Mouse (Mus musculus) left cerebral cortex, adult 2 months (tissue): ENCODE results near the gene Tubg2. TPM values are rescaled to one million over a fixed set of nuclear protein-coding genes. Genes with fewer than 3 reads are reported as not detected.

Source experiments
- DNase-seq, 2 experiments: peaks; one replicate each; pipeline ENCODE4 v3.0.0; 2021 to 2022; ENCODE audit warnings: low spot score in 2 of 2, mixed read lengths in 1 of 2; ENCODE audit errors: extremely low spot score in 1 of 2
- H3K27ac ChIP-seq: fragments of 200-600 bp; 2 replicates; pipeline ENCODE4 v1.8.1; 2022
- H3K4me3 ChIP-seq: fragments of 200-600 bp; 2 replicates; pipeline ENCODE4 v1.8.1; 2022
- CTCF ChIP-seq: fragments of 200-600 bp; IDR thresholded peaks from 2 replicates; pipeline ENCODE4 v1.8.1; 2022; ENCODE audit warnings: antibody characterized with exemption, mild to moderate bottlenecking, moderate library complexity
- intact Hi-C: fragments of 180-260 bp; cut with DNase I; formaldehyde crosslinking; loops from one replicate; pipeline ENCODE4 v1.15.1; 2025
- total RNA-seq, 2 experiments: library from RNA; stranded (reverse); gene quantifications; 2 replicates each; pipeline ENCODE4 v1.2.3; 2021

The Tubg2 gene
- total RNA-seq, 2 experiments from 2014 or later: 51.4 to 52.9 TPM

DNA sequence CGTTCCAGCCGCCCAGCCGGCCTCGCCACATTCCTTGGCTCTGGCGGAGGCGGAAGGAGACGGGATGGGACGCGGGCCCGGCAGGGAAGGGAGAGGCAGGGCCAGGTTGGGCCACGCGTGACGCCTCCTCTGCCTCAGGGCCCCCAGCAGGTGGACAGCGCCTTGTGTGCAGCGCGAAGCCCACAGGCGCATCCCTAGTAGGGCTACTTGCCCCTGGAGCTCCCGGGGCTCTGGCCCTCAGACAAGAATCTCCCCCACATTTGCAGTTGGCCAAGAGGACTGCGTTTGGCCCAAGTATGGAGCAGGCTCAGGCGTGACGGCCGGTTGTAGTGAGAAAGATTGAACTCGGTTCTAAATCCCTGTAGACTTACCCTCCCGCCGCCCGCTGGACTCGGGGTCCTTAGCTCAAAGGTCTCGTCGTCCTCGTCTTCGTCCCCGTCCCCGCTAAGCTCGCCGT is 14.7 kb downstream of the Tubg2 start, which contains the start of gene Cntnap1:
Gene Cntnap1, plus strand, starts transcription at position 170 of the 457 bp plus-strand sequence.
- peak in 1 of 2 experiments; percentile 41 for DNase-seq
- intact Hi-C loops: loop anchor here (10.0 kb wide), 1 partner anchor 166 kb away; the partner anchor contains the start of gene Atp6v0a1
- Histone ChIP-seq H3K27ac (peak within 1 kb of the TSS; percentile 87), H3K4me3 (peak within 1 kb of the TSS; percentile 94)
- TF ChIP-seq CTCF: no peak

GRCm38 (mm10) chr11:101170811-101171610 is 15.3 kb downstream of the Tubg2 start, which contains the start of gene Plekhh3:
Plekhh3 (minus strand) TSS chr11:101171351.
- peak; percentile 91 to 95 for DNase-seq
- no peak; the same call in 1 of the 2 replicates for TF ChIP-seq CTCF
- Histone ChIP-seq H3K27ac (peak within 1 kb of the TSS; percentile 92), H3K4me3 (peak within 1 kb of the TSS; percentile 94)
- intact Hi-C loops: loop anchor here (1.0 to 10.0 kb wide), 2 partner anchors 51 to 166 kb away; partner anchors contain the start of gene Atp6v0a1

DNA sequence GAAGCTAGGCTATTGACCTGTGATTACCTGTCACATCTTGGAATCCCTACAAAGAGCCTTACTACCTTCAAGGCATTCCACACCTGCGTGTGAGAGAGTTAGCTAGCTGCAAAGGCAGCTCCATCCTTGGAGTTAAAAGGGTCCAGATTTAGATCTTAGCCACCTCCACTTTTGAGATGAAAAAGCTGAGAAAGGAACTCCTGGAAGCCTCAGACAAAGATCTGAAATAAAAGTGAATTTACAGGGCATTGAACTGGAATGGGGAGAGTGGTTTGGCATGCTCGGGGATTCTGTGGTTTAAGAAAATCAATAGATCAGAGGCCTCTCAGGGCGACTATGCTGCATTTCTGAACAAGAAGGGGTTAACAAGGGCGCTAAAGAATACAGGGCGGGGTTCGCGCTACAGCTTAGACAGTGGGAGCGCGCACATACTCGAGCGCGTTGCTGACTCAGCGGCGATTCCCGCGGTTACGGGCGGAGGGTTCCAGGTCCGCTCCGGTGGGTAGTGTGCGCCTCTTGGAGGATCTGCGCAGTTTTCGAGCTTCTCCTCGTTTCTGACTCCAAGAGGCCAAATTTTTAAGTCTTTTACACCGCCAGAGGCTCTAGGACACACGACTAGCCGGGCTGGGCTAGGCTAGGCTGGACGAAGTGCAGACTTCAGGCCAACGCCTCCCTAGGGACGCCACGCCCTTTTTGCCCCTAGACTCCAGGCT is 16.2 kb downstream of the Tubg2 start:
- peak; percentile 67 to 74 for DNase-seq
- peak overlapping the region; percentile 56 for H3K4me3 ChIP-seq
- TF ChIP-seq CTCF: no peak
- intact Hi-C loops: loop anchor here (1.0 to 10.0 kb wide), 2 partner anchors 52 to 167 kb away; partner anchors contain the start of gene Atp6v0a1
- H3K27ac ChIP-seq: peak overlapping the region; percentile 92

GRCm38 (mm10) chr11:101172434-101172815 is 16.7 kb downstream of the Tubg2 start:
- Histone ChIP-seq H3K27ac (peak overlapping the region; percentile 92), H3K4me3 (peak overlapping the region; percentile 56)
- no peak for TF ChIP-seq CTCF
- intact Hi-C loops: loop anchor here (10.0 kb wide), 1 partner anchor 168 kb away; the partner anchor contains the start of gene Atp6v0a1
- no peak for DNase-seq

DNA sequence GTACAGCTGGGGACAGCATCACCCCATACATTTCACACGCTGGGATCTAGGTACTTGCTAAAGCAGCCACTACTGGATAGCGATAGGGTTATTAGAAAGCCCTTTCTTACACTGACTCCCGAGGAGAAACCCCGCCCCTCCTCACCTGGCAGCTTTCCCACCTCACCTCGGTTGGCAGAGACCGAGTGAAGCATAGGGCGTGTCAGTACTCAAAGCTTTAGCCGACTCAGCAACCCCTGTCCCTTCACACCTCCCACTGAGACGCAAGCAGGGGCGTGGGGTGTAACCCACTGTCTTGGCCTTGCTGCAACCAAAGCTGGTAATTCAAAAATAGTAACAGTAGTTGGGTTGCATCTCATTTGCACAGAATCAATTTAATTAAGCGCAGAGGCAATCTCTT is 17.4 kb downstream of the Tubg2 start:
- Histone ChIP-seq H3K27ac (peak overlapping the region; percentile 72), H3K4me3 (peak overlapping the region; percentile 34)
- intact Hi-C loops: loop anchor here (10.0 kb wide), 1 partner anchor 168 kb away; the partner anchor contains the start of gene Atp6v0a1
- no peak for DNase-seq
- TF ChIP-seq CTCF: no peak

DNA sequence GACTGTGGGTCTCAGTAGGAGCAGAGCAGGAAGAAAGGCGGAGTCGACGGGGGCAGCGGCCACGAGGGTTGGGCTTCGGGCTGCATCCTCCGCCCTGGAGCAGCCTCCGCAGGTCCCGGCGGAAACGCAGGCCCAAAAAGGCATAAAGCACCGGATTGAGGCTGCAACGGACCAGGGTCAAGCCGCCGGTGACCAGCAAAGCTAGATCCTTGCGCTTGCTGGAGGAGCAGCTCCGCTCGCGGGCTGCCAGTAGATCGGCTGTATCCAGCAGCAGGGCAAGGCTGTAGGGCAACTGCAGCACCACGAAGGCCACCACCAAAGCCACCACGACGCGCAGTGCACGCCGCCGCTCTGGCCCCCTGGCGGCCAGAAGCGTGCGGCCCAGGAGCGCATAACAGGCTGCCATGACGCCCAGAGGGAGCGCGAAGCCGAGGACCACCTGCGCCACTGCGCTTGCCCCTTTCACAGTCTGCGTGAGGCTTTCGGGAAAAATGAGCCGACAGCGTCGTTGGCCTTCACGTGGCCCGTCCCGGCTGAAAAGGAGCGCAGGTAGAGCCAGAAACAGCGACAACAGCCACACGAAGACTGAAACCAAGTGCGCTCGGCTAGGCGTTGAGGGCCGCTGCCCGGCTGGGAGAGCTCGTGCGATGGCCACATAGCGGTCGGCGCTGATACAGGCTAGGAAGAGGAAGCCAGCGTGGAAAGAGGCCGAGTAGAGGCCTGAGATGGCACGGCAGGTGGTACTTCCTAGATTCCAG is 18.1 kb downstream of the Tubg2 start:
- peak; percentile 96 for TF ChIP-seq CTCF
- Histone ChIP-seq H3K4me3 (peak overlapping the region; percentile 34), H3K27ac (peak overlapping the region; percentile 72)
- intact Hi-C loops: loop anchor here (10.0 kb wide), 1 partner anchor 169 kb away; the partner anchor contains the start of gene Atp6v0a1
- peak; percentile 63 to 64 for DNase-seq

- intact Hi-C loops: loop anchor here (10.0 kb wide), 1 partner anchor 170 kb away; the partner anchor contains the start of gene Atp6v0a1
- no peak for TF ChIP-seq CTCF
- Histone ChIP-seq H3K4me3 (peak overlapping the region; percentile 34; the same call in 1 of the 2 replicates), H3K27ac (peak overlapping the region; percentile 55; the same call in 1 of the 2 replicates)
- no peak for DNase-seq
Measured at GRCm38 (mm10) chr11:101174389-101174745, 18.7 kb downstream of the Tubg2 start.

- DNase-seq: no peak
- intact Hi-C loops: loop anchor here (10.0 kb wide), 1 partner anchor 170 kb away; the partner anchor contains the start of gene Atp6v0a1
- peak within 1 kb of the TSS; percentile 75 for H3K4me3 ChIP-seq
Measured at GRCm38 (mm10) chr11:101174851-101175628, 19.3 kb downstream of the Tubg2 start, which contains the start of gene Ccr10. Ccr10 (minus strand) TSS chr11:101175443.

GRCm38 (mm10) chr11:101175636-101176116 is 20.0 kb downstream of the Tubg2 start:
- DNase-seq: peak; percentile 60 to 63
- no peak for TF ChIP-seq CTCF
- Histone ChIP-seq H3K27ac (peak overlapping the region; percentile 96), H3K4me3 (peak overlapping the region; percentile 75)
- intact Hi-C loops: loop anchor here (2.0 to 10.0 kb wide), 2 partner anchors 93 to 171 kb away; partner anchors contain the start of genes Atp6v0a1 and Coasy

More at GRCm38 (mm10) chr11:101174851-101175628, 19.3 kb downstream of the Tubg2 start, which contains the start of gene Ccr10:
- H3K27ac ChIP-seq: peak within 1 kb of the TSS; percentile 96
- TF ChIP-seq CTCF: peak; percentile 57
